Mouse (Mus musculus) spleen, adult 2 months (tissue): ENCODE measurements around the gene Isca2.

Experiments
- CTCF ChIP-seq: fragments of 200-500 bp; IDR thresholded peaks from 2 replicates; pipeline ENCODE4 v1.5.1; 2011; ENCODE audit warnings: mild to moderate bottlenecking, inconsistent platforms; ENCODE audit not compliant: insufficient read depth, insufficient read length, insufficient replicate concordance; ENCODE audit errors: extremely low read depth
- POLR2A ChIP-seq: fragments of 200-500 bp; IDR thresholded peaks from 2 replicates; pipeline ENCODE4 v1.6.1; 2011; ENCODE audit warnings: low read depth, low read length, inconsistent platforms

GRCm38 (mm10) chr12:84726986-84727385 lies 46.1 kb upstream of the Isca2 start:
- TF ChIP-seq CTCF = no peak
- TF ChIP-seq POLR2A = no peak
